Mouse (Mus musculus): Measurements from ENCODE around the gene 1110051M20Rik. TPM values are rescaled to one million over a fixed set of nuclear protein-coding genes. Genes with fewer than 3 reads are reported as not detected.

The 1110051M20Rik gene
- polyA plus RNA-seq, 2 experiments, result 1.6 to 6.6 TPM

- TF ChIP-seq CTCF (IDR thresholded peaks at IDR 0.05; ENCODE audit: low read depth) (no peak), EP300 (IDR thresholded peaks at IDR 0.05; ENCODE audit: low read depth) (no peak)
- no peak overlapping the region for H3K27ac ChIP-seq
- H3K9me3 ChIP-seq (ENCODE audit: control insufficient read depth, low read length), result no peaks in the 10 kb centered on the region
- no peaks in the 10 kb centered on the region for H3K36me3 ChIP-seq (replicated peaks; ENCODE audit: control insufficient read depth, insufficient read depth, low read depth)
- ATAC-seq (ENCODE audit: insufficient read depth) (peak; percentile 32; the same call in 1 of the 2 replicates), DNase-seq (ENCODE audit: low read depth in 3 of 3, low spot score in 3 of 3) (peak in 1 of 3 experiments; percentile 17)
- H3K27me3 ChIP-seq (ENCODE audit: control insufficient read depth, insufficient read depth, low read length), result no peaks in the 10 kb centered on the region
- WGBS (ENCODE audit: insufficient replicate concordance), result 75% methylated on average over 6 of the region's 6 CpGs
- H3K4me3 ChIP-seq (ENCODE audit: insufficient read depth in 1 of 2, low read depth in 2 of 2, low read length in 2 of 2), result no peak overlapping the region
- H3K9ac ChIP-seq (replicated peaks), result no peak overlapping the region
- no peak overlapping the region for H3K4me2 ChIP-seq (ENCODE audit: low read depth)
- H3K4me1 ChIP-seq (replicated peaks; ENCODE audit: control insufficient read depth in 2 of 2, insufficient read depth in 2 of 2, low read length in 1 of 2), result peaks cover 17 to 31% of the 10 kb centered on the region in 2 experiments
These were observed 57.1 kb downstream of the 1110051M20Rik start for GRCm38 (mm10) chr2:91387287-91387958.

- H3K4me3 ChIP-seq (ENCODE audit: insufficient read depth in 1 of 2, low read depth in 2 of 2, low read length in 2 of 2), result no peak overlapping the region
- H3K27me3 ChIP-seq (ENCODE audit: control insufficient read depth, insufficient read depth, low read length), result no peaks in the 10 kb centered on the region
- no peaks in the 10 kb centered on the region for H3K9me3 ChIP-seq (ENCODE audit: control insufficient read depth, low read length)
- H3K36me3 ChIP-seq (replicated peaks; ENCODE audit: control insufficient read depth, insufficient read depth, low read depth), result no peaks in the 10 kb centered on the region
- DNase-seq (ENCODE audit: low read depth in 3 of 3, low spot score in 3 of 3) (no peak), ATAC-seq (ENCODE audit: insufficient read depth) (no peak)
- 68% methylated on average over 5 of the region's 5 CpGs for WGBS (ENCODE audit: insufficient replicate concordance)
- no peak overlapping the region for H3K9ac ChIP-seq (replicated peaks)
- H3K4me1 ChIP-seq (replicated peaks; ENCODE audit: control insufficient read depth in 2 of 2, insufficient read depth in 2 of 2, low read length in 1 of 2), result peaks cover 17 to 31% of the 10 kb centered on the region in 2 experiments
- TF ChIP-seq CTCF (IDR thresholded peaks at IDR 0.05; ENCODE audit: low read depth), result no peak
- no peak for TF ChIP-seq EP300 (IDR thresholded peaks at IDR 0.05; ENCODE audit: low read depth)
- no peak overlapping the region for H3K27ac ChIP-seq
- H3K4me2 ChIP-seq (ENCODE audit: low read depth), result no peak overlapping the region
These were observed 57.8 kb downstream of the 1110051M20Rik start for GRCm38 (mm10) chr2:91386547-91387286.

- H3K9me3 ChIP-seq (ENCODE audit: control insufficient read depth, low read length), result no peaks in the 10 kb centered on the region
- ATAC-seq (ENCODE audit: insufficient read depth), result no peak
These were observed 61.2 kb downstream of the 1110051M20Rik start for GRCm38 (mm10) chr2:91383294-91383693.

GRCm38 (mm10) chr2:91377038-91377437, 67.5 kb downstream of the 1110051M20Rik start:
- Histone ChIP-seq H3K4me2 (ENCODE audit: low read depth) (no peak overlapping the region), H3K36me3 (replicated peaks; ENCODE audit: control insufficient read depth, insufficient read depth, low read depth) (no peaks in the 10 kb centered on the region), H3K27ac (no peak overlapping the region), H3K9me3 (ENCODE audit: control insufficient read depth, low read length) (no peaks in the 10 kb centered on the region), H3K4me3 (ENCODE audit: insufficient read depth in 1 of 2, low read depth in 2 of 2, low read length in 2 of 2) (no peak overlapping the region), H3K9ac (replicated peaks) (no peak overlapping the region), H3K4me1 (replicated peaks; ENCODE audit: control insufficient read depth in 2 of 2, insufficient read depth in 2 of 2, low read length in 1 of 2) (peaks cover 0 to 2% of the 10 kb centered on the region in 2 experiments; a peak in 1 of 4 replicates), H3K27me3 (ENCODE audit: control insufficient read depth, insufficient read depth, low read length) (no peaks in the 10 kb centered on the region)
- TF ChIP-seq CTCF (IDR thresholded peaks at IDR 0.05; ENCODE audit: low read depth) (no peak), EP300 (IDR thresholded peaks at IDR 0.05; ENCODE audit: low read depth) (no peak)
- DNase-seq (ENCODE audit: low read depth in 3 of 3, low spot score in 3 of 3), result no peak
- ATAC-seq (ENCODE audit: insufficient read depth), result no peak
- 37% methylated on average over 7 of the region's 7 CpGs for WGBS (ENCODE audit: insufficient replicate concordance)

More at GRCm38 (mm10) chr2:91383294-91383693, 61.2 kb downstream of the 1110051M20Rik start:
- Histone ChIP-seq H3K4me1 (replicated peaks; ENCODE audit: control insufficient read depth in 2 of 2, insufficient read depth in 2 of 2, low read length in 1 of 2) (peaks cover 7 to 12% of the 10 kb centered on the region in 2 experiments), H3K9ac (replicated peaks) (no peak overlapping the region), H3K4me3 (ENCODE audit: insufficient read depth in 1 of 2, low read depth in 2 of 2, low read length in 2 of 2) (no peak overlapping the region), H3K27ac (no peak overlapping the region), H3K4me2 (ENCODE audit: low read depth) (no peak overlapping the region), H3K27me3 (ENCODE audit: control insufficient read depth, insufficient read depth, low read length) (no peaks in the 10 kb centered on the region), H3K36me3 (replicated peaks; ENCODE audit: control insufficient read depth, insufficient read depth, low read depth) (no peaks in the 10 kb centered on the region)
- no peak for TF ChIP-seq CTCF (IDR thresholded peaks at IDR 0.05; ENCODE audit: low read depth)
- TF ChIP-seq EP300 (IDR thresholded peaks at IDR 0.05; ENCODE audit: low read depth), result no peak
- no peak for DNase-seq (ENCODE audit: low read depth in 3 of 3, low spot score in 3 of 3)
- 70% methylated on average over 6 of the region's 6 CpGs for WGBS (ENCODE audit: insufficient replicate concordance)

GRCm38 (mm10) chr2:91370314-91370713, 74.2 kb downstream of the 1110051M20Rik start:
- TF ChIP-seq CTCF (IDR thresholded peaks at IDR 0.05; ENCODE audit: low read depth), result no peak
- TF ChIP-seq EP300 (IDR thresholded peaks at IDR 0.05; ENCODE audit: low read depth), result no peak
- Histone ChIP-seq H3K4me1 (replicated peaks; ENCODE audit: control insufficient read depth in 2 of 2, insufficient read depth in 2 of 2, low read length in 1 of 2) (no peaks in the 10 kb centered on the region), H3K4me2 (ENCODE audit: low read depth) (no peak overlapping the region), H3K36me3 (replicated peaks; ENCODE audit: control insufficient read depth, insufficient read depth, low read depth) (no peaks in the 10 kb centered on the region), H3K27ac (no peak overlapping the region), H3K9me3 (ENCODE audit: control insufficient read depth, low read length) (no peaks in the 10 kb centered on the region), H3K9ac (replicated peaks) (no peak overlapping the region), H3K27me3 (ENCODE audit: control insufficient read depth, insufficient read depth, low read length) (no peaks in the 10 kb centered on the region), H3K4me3 (ENCODE audit: insufficient read depth in 1 of 2, low read depth in 2 of 2, low read length in 2 of 2) (no peak overlapping the region)
- 51% methylated on average over 2 of the region's 2 CpGs for WGBS (ENCODE audit: insufficient replicate concordance)
- ATAC-seq (ENCODE audit: insufficient read depth) (no peak), DNase-seq (ENCODE audit: low read depth in 3 of 3, low spot score in 3 of 3) (no peak)

Measured in liver, embryonic 14.5 days (tissue).